Mouse (Mus musculus): ENCODE measurements around the gene Acat2.

DNA sequence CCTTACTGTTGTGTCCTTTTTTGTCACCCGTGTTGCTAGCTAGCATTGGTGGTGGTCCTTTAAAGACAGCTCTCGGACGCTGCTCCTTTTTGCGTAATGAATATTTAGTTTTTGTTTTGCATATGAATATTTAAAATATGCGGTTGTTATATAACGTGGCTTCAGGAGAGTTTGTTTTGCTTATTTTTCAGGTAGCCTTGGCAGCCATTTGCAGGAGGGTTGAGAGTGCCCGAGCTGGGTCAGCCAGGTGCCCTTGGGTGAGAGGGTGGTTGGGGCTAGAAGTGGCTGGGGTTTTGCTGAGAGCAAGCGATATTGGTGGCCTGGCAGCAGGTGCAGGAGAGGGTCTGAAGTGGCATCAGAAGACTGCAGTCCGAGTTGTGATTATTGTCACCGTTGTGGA lies 48.0 kb upstream of the Acat2 start:
- no peak for TF ChIP-seq POLR2A (IDR thresholded peaks at IDR 0.05; ENCODE audit: control insufficient read depth, low read depth, low read length)
- no peak for TF ChIP-seq CTCF (IDR thresholded peaks at IDR 0.05; ENCODE audit: control insufficient read depth, insufficient read depth, insufficient replicate concordance, low read depth, low read length)
